Mouse (Mus musculus) gastrocnemius, postnatal 4 days (tissue): Measurements from ENCODE around the gene Stxbp1. TPM values are rescaled to one million over a fixed set of nuclear protein-coding genes. Genes with fewer than 3 reads are reported as not detected.
A peak's percentile ranks its signal among the peaks of the same experiment; 100 is the strongest.
"Not testable (repeated sequence)": the region's sequence is repeated elsewhere in the genome, so short reads cannot be mapped to it uniquely, and the experiment has no call there.

Experiments used
- DNase-seq, 2 experiments: peaks; one replicate each; pipeline ENCODE4 v3.0.0; 2021 to 2022; ENCODE audit warnings: low spot score in 2 of 2, mixed read lengths in 2 of 2
- total RNA-seq, 2 experiments: library from RNA; stranded (reverse); gene quantifications; 2 replicates each; pipeline ENCODE4 v1.2.3; 2021

Gene Stxbp1
- total RNA-seq, 2 experiments from 2014 or later, result 16.3 to 16.9 TPM

GRCm38 (mm10) chr2:32874951-32875674 lies 28.1 kb upstream of the Stxbp1 start:
- no peak for DNase-seq

DNA sequence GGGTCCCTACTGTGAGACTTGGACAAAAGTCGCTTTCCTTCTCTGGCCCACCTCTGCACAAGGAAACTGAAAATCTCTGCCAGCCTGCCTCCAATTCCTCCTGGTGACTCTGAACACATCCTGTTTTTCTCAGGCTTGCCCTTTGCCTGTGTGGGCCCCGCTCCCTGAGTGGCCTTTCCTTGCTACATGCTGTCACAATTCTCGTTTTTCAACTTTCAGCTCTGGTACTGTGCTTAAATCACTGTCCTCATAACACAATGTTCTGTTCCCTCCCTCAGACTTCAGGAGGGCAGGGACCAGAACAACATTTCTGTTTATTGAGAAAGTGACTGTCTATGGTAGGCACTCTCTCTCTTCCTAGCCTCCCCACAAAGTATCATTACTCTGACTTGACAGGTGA lies 27.0 kb upstream of the Stxbp1 start:
- no peak for DNase-seq

DNA sequence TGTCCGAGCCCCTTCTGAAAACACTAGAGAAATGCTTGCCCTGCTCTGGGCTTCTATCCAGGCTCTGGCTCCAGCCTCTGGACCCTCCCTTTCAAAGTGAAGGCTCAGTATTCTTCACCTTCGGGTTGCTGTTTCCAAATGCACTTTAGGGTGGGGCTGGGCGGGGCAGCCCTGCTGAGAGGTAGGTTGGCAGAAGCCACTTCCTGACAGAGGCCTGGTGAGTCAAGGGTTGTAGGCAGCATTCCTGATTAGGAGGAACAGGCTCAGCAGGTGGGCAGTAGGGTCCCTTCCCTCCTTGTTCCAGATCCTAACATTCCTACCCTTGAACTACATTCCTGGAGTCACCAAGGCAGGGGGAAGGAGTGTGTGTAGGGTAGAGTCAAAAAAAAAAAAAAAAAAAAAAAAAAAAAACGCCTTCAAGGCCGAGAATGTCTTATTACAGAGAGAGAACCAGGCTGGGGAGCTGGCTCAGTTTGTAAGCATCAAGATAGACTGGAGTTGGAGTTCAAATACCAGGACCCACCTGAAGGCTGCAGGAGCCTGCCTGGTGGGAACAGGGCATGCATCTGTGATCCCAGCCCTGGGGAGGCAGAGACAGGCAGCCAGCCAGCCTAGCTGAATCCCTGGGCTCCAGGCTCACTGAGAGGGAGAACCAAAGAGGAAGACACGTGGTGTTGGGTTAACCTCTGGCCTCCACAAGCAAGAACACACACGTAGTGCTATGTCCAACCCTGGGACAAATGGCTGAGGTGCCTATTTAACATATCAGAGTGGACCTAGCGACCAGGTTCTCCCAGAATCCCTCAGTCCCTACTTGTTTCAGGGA lies 23.4 kb upstream of the Stxbp1 start:
- DNase-seq, result no peak

- no peak for DNase-seq
Observed at GRCm38 (mm10) chr2:32869721-32870274, 22.8 kb upstream of the Stxbp1 start.

DNA sequence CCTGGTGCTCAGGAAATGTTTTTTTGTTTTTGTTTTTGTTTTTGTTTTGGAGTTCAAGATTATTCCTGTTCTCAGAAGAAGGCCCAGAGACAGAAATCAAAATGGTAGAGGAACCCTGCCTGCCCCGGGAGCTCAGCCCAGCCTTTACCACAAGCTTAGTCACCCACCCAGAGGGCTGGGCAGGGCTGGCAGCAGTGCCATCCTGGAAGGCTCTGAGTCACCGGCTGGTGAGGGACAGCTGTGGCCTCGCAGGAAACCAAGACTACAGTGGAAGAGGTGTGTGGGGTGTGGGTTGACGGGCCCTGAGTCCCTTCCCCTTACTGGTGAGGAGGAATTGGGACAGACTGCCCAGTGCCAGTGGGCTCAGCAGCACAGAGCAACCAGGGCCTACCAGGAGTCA lies 20.3 kb upstream of the Stxbp1 start:
- DNase-seq, result no peak

- no peak for DNase-seq
Observed at GRCm38 (mm10) chr2:32864755-32865154, 17.7 kb upstream of the Stxbp1 start.

GRCm38 (mm10) chr2:32863317-32863716 lies 16.3 kb upstream of the Stxbp1 start:
- no peak for DNase-seq

GRCm38 (mm10) chr2:32860799-32861198 lies 13.8 kb upstream of the Stxbp1 start:
- DNase-seq, result no peak

- no peak for DNase-seq
Observed at GRCm38 (mm10) chr2:32859622-32860012, 12.6 kb upstream of the Stxbp1 start.

DNA sequence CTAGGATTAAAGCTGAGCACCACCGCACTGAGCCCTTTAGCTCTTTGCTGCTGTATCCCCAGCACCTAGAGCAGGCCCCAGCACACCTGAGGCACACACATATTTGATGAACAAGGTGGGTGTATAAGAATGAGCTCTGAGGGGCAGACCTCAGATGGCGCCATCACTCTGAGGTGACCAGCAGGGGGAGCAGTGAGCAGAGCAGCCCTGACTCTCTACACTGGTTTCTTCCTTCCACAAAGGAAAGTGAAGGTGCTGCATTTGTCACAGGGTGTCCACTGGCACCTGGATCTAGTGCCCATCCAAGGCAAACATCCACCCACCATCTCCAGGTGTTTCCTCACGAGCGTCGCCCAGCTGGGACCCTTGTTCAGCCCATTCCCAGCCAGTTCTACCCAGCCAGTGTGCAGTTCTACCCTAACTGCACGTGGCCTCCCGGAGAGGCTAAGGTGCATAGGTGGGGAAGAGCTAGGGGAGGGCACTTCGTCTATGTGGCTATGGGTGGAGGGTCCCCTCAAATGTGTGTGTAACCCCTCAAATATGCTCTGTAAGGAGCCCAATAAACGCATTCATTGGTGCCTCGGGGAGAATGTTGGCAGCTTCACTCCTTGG lies 12.1 kb upstream of the Stxbp1 start:
- no peak for DNase-seq

DNA sequence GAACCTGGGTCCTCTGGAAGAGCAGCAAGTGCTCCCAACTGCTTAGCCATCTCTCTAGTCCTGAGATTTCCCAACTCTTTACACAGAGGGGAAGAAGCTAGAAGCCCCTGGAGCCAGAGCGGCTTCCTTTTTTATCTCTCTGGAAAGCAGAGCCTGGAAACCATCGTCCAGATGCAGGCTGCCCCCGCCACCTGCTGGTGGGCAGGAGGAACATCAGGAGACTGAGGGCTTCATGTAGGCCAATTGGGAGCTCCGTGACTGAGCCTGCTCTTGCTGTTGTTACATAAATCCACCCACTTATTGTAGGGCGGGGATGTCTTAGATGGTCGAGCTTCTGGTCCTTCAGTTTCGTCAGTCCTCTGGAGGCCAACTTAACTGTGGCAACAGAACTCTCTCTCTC lies 10.5 kb upstream of the Stxbp1 start:
- peak; percentile 74 to 77 for DNase-seq

DNA sequence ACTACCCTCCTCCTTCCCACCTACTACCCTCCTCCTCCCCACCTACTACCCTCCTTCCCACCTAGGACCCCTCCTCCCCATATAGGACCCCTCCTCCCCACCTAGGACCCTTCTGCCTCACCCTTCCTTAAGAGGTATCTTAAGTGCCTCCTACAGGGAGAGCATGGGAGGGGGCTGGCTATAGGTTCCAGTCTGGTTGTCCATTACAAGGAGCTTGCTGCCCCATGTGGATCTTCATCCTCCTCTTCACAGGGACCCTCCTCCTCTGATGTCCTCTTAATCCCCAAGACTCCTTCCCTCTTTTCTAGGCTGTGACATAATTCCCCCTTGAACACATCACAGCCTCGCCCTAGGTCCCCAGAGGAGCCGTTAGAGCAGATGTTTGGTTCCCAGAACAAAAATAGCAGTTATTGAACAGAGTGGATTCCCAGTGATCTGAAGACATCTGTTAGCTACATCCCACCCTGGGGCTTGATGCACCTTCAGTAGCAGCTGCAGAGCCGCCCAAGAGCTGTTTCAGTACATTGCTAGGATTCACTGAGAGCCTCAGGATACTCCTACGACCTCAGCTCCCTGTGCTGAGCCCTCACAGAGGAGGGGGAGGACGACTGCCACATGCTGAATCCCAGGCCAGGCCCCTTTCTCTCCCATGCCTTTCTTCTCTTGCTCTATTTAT lies 8.9 kb upstream of the Stxbp1 start:
- DNase-seq, result no peak

DNA sequence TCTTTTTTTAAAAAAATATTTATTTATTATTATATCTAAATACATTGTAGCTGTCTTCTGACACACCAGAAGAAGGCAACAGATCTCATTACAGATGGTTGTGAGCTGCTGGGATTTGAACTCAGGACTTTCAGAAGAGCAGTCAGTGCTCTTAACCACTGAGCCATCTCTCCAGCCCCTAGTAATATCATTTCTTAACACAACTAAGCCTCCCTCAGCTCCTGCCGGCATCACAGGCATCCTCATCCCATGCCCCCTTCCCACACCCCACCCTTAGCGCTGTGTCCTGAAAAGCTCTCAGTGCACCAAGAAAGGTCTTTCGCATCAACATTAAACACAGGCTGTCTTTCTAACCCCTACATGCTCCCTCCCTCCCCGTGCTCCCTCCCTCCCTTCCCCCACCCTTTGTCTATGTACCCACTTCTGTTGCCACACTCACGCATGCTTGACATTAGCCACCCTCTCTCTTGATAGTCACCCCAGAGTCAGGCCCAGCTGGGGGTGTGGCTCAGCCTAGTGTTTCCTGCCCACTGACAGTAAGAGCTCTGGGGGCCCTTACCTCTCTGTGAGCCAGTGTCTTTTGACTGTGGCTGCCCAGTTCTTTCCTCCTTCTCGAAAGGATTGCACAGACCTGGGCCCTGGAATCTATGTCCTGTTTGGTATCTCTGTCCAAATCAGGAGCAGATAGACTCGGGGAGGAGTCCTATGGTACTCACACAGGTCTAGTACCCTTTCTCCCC lies 8.2 kb upstream of the Stxbp1 start:
- no peak for DNase-seq

- DNase-seq, result peak; percentile 89 to 92
Observed at GRCm38 (mm10) chr2:32854206-32854605, 7.2 kb upstream of the Stxbp1 start.

- DNase-seq, result not testable (repeated sequence)
Observed at GRCm38 (mm10) chr2:32853716-32854115, 6.7 kb upstream of the Stxbp1 start.

DNA sequence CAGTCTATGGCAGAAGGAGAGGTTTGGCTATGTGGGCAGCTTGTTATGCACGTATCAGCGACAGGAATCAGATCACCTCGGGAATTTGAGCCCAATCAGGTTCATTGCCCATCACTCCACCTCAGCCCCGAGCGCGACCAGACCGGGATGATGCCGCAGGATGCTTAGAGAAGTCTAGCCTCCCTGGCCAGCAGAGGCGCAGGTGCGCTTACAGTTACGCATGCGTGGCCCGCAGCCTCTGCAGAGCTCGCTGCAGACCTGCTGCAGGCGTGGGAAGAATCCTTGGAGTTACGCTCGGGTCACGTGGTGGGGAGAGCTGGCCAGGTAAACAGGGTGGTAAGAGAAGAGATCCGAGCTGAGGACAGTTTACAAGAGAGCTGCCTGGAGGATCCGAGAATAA lies 5.1 kb upstream of the Stxbp1 start:
- DNase-seq, result no peak

GRCm38 (mm10) chr2:32847468-32847821 lies 400 bp upstream of the Stxbp1 start:
- DNase-seq, result no peak

DNA sequence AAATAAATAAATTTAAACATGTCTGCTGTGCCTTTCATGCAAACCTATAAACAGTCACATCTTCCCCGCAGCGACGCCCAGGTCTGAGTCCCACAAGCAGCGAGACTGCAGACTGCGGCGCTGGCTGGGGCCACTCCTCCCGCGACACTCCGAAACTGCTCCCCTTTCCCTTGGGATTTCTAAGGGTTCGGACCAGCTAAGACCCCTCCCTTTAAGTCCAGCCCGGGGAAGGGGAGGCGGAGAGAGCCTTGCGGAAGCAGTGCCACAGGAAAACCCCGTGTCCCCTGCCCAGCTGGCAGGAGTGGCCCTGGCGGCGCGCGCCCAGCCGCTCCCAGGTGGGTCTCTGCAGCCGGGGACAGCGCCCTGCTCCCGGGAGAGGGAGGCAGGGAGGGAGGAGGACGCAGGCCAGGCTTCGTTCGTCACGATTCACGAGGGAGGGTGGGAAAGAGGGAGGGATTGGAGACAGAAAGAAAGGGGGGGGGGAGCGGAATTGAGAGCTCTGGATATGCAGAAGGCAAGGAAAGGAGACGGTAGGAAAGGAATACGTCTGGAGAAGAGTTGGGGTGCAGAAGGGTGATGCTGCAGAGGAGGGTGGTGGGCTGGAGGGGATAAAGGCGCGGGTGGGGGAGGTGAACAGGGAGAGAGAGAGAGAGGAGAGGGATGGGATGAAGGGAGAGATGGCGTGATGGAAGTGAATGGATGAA lies 792 bp downstream of the Stxbp1 start:
- DNase-seq, result peak in 1 of 2 experiments; percentile 59

DNA sequence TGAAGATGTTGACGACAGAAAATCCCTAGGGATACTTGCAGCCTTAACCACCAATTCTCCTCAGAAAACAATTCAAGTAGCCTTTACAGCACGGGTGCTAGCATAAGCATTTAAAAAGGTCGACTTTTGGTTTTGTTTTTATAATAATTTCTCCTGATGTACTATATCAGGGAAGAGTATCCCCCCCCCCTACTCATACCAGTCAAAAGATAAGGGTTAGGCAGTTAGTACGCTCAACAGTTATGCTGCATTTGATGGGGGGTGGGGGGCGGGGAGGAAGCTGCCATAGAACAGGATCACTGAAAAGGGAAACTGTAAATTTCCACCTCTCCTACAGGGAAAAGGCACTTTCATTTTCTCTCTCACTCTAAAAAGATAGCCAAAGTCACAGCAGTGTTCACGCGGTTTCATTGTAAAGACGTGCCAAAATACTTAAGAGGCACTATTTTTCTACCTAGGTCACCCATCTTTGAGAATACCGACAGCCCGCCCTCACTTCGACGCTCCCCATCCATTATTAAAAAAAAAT lies 1.4 kb downstream of the Stxbp1 start:
- DNase-seq, result no peak

DNA sequence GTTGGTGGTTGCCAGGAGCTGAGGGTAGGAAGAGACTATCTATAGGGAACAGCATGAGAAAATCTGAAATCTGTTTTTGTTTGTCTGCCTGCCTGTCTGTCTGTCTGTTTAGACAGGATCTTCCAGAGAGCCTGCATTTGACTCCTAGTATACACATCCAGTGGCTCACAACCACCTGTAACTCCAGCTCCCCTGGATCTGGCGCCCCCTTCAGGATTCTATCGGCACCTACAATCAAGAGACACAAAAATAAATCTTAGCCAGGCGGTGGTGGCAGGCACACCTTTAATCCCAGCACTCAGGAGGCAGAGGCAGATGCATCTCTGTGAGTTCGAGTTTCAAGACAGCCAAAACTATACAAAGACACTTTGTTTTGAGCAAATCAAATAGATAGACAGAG lies 4.5 kb downstream of the Stxbp1 start:
- DNase-seq, result no peak
